25 mouse cellular contexts compared by ENCODE assay signal in genomic region chr13:96465315-96465714, GRCm38 (mm10). TPM values are rescaled to one million over a fixed set of nuclear protein-coding genes. Genes with fewer than 3 reads are reported as not detected.
"Had no signal": no experiment of that assay in that cellular context is flagged by ENCODE, and none has a peak within 500 bp of the region (broad histone marks: within the 10 kb centered on the region; RNA-seq: fewer than 3 reads in every experiment).

No protein-coding gene starts in this region.

- H3K4me2 ChIP-seq: limb, embryonic 13.5 days; midbrain, embryonic 13.5 days; neural tube, embryonic 15.5 days; stomach, embryonic 15.5 days had no signal

- DNase-seq: kidney, adult 9 months; kidney, postnatal 10 days; kidney, postnatal 4 days; left cerebral cortex, postnatal 4 days; lung, adult 18-20 months; lung, postnatal 36 days; right cerebral cortex, postnatal 14 days; thymus, postnatal 4 days had no signal

- H3K4me1 ChIP-seq: limb, embryonic 13.5 days; midbrain, embryonic 13.5 days; neural tube, embryonic 15.5 days; stomach, embryonic 15.5 days had no signal

- ATAC-seq: midbrain, embryonic 13.5 days had no signal

- H3K27ac ChIP-seq: layer of hippocampus, adult 2 months; limb, embryonic 13.5 days; liver, embryonic 14.5 days; midbrain, embryonic 13.5 days; neural tube, embryonic 15.5 days; stomach, embryonic 15.5 days had no signal

- H3K9ac ChIP-seq: limb, embryonic 13.5 days; liver, embryonic 14.5 days; midbrain, embryonic 13.5 days; neural tube, embryonic 15.5 days; stomach, embryonic 15.5 days had no signal

- H3K4me3 ChIP-seq: layer of hippocampus, adult 2 months; limb, embryonic 13.5 days; midbrain, embryonic 13.5 days; myocyte; neural tube, embryonic 15.5 days; stomach, embryonic 15.5 days had no signal

- H3K9me3 ChIP-seq: limb, embryonic 13.5 days; midbrain, embryonic 13.5 days; neural tube, embryonic 15.5 days; stomach, embryonic 15.5 days had no signal

- H3K27me3 ChIP-seq: limb, embryonic 13.5 days; midbrain, embryonic 13.5 days; neural tube, embryonic 15.5 days; stomach, embryonic 15.5 days had no signal

- H3K36me3 ChIP-seq: limb, embryonic 13.5 days; midbrain, embryonic 13.5 days; neural tube, embryonic 15.5 days; stomach, embryonic 15.5 days had no signal

RNA-seq across cellular contexts. Expression of gene Ankdd1b, which starts 5.7 kb away (rescaled TPM):
- total RNA-seq: left cerebral cortex, postnatal 4 days; liver, adult 2 months had no signal
- polyA plus RNA-seq: limb, embryonic 13.5 days; liver, adult 2 months; midbrain, embryonic 13.5 days; midbrain, postnatal 0 days; myocyte; neural tube, embryonic 11.5 days; neural tube, embryonic 15.5 days; spleen, adult 2 months had no signal

RNA-seq across cellular contexts. Expression of gene Gm17622, which starts 25.2 kb away (rescaled TPM):
- total RNA-seq: layer of hippocampus, adult 2 months; layer of hippocampus, postnatal 14 days; left cerebral cortex, adult 18-20 months; left cerebral cortex, postnatal 10 days; left cerebral cortex, postnatal 4 days; liver, adult 2 months; megakaryocyte progenitor cell, adult 5-6 weeks; midbrain, postnatal 0 days had no signal
- polyA plus RNA-seq: limb, embryonic 13.5 days; liver, adult 2 months; liver, embryonic 14.5 days; lung, embryonic 16.5 days; midbrain, embryonic 13.5 days; midbrain, postnatal 0 days; myocyte; neural tube, embryonic 11.5 days; neural tube, embryonic 15.5 days; spleen, adult 2 months; stomach, embryonic 15.5 days; testis, adult 2 months had no signal
